Mouse (Mus musculus): Measurements from ENCODE around the gene Robo1.

The Robo1 gene

GRCm38 (mm10) chr16:72307537-72308330, at the start of gene Robo1:
Gene Robo1, plus strand, starts transcription at chr16:72308306.
- peak; percentile 77 for ATAC-seq (ENCODE audit: low TSS enrichment)

- ATAC-seq (ENCODE audit: low TSS enrichment) = no peak
Observed at GRCm38 (mm10) chr16:72267839-72268238, 40.3 kb upstream of the Robo1 start.

DNA sequence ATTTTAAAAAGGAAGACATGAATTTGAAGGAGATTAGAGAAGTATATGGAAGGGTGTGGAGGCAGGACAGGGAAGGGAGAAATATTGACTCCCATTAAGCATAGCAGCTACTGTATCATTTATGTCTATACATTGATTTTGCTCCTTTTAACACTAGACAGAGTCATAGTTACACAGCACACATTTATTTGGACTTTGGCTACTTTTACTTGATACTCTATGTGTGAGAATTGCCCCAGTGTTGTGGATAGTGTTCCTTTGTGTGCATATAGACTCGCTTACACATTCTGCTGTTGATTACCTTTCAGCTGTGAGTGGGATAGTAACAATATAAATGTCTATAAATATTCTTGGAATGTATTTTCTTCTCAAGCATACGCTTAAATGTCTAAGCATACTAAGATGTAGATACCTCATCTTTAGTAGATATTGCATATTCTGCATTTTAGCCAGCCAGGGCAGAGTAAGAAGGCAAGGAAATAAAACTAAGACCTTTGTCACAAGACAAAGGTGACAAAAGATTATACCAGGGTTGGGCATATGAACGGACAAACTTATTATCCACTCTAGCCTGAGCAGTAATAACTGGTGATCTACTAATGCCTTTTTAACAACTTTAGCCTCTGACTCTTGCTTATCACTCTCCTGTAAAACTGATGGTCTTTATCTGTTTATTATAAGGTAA, 31.6 kb upstream of the Robo1 start:
- ATAC-seq (ENCODE audit: low TSS enrichment) = no peak

GRCm38 (mm10) chr16:72308331-72308668, 194 bp downstream of the Robo1 start:
- peak; percentile 81 for ATAC-seq (ENCODE audit: low TSS enrichment)

DNA sequence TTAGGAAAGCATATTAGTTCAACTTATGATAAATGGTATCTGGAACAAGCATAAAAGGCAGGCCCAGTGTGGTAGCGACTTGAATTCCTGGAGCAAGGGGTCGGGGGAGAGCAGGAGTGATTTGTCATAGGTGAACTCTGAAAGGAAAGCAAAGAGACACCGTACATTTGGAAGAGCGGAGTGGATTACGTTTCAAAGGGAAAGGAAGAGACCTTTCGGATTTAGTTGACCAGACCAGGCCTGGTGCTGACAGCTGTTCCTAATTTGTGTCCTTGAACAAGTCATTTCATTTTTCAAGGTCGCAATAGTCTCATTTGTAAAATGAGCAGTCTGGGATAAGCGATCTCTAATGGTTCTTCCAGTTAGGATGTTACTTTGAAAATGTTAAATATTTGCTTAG, 19.2 kb downstream of the Robo1 start:
- no peak for ATAC-seq (ENCODE audit: low TSS enrichment)

DNA sequence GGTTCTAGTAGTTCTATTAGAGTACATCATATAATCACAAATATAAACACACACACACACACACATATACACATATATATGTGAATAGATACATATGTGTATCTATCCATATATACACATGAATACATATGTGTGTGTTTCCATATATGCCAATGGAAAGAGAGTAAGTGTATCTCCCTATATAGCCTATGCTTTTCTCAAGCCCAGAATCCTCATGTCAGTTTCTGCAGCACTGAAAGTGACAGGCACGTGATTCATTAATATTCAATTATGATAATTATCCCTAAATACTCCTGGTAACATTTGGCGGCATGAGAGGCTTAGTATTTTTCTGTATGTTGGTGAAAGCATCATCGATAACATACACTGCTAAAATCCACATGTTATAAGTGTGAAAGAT, 20.5 kb downstream of the Robo1 start:
- ATAC-seq (ENCODE audit: low TSS enrichment) = no peak

DNA sequence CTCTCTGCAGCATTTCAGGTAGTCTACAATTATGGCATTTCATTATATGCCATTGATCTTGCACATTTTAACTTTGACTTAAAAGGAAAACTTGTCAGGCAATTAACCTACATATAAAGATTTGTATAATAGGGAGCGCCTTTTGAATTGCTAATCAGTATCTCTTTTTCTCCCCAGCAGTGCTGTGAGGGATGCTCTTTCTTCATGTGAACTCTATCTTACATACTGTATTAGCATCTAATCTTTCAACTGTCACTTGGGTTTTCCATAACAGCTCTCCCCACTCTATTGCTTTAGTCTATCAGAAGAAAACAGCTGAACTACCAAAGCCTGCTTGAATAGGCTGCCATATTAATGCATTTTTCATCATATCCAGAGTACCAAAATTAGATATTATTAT, 29.7 kb downstream of the Robo1 start:
- no peak for ATAC-seq (ENCODE audit: low TSS enrichment)

DNA sequence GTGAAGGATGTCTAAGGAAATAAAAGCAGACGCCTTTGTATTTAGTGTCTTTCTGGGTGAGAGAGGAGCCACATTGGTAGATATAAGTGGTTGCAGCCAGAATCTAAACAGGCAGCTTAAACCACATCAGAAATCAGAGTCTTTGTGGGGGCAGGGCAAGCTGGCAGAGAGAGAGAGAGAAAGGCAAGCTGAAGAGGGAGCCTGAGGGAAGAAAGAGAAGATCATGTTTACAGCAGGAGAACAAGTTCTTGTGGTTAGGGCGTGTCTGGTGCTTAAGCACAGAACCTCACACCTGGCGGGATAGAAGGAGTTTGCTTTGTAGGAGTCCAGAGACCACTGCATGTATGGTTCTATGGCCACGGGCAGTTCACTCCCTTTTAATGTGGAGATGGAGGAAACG, 42.3 kb downstream of the Robo1 start:
- ATAC-seq (ENCODE audit: low TSS enrichment) = peak; percentile 31

- no peak for ATAC-seq (ENCODE audit: low TSS enrichment)
Observed at GRCm38 (mm10) chr16:72356515-72357357, 48.6 kb downstream of the Robo1 start.

DNA sequence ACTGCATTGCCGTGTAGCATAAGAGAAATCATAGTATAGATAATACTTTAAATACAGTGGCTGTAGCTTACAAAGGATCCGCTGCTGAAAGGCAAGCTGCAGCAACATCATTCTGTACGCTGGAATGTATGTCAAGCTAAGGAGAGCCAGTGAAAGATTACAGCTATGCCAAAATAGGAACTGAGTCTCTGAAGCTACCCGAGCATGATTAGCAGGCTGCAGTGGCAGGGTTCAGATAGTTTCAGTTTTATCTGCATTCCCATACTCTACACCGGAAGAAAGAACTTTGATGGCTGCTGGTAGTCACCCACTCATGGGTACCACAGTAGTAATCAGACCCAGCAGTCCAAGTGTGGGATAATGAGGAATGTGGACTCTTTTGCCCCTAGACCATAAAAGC, 68.8 kb downstream of the Robo1 start:
- peak; percentile 65 for ATAC-seq (ENCODE audit: low TSS enrichment)

DNA sequence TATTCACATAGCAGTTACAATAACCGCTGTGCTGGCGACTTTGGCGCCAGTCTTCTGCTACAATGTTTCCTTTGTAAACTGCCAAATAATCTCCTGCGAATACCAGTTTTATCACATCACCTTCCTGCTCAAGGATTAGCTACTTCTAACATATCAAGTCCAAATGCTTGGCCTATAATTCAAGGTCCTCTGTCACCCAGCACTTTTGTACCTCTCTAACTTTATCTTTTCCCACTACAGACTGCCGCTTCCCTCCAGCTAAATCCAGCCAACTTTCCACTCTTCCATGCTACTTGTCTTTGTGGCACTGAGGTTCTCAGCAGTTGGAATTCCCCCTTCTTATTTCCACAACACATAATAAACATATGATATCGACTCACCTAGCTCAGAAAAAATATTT, 73.7 kb downstream of the Robo1 start:
- ATAC-seq (ENCODE audit: low TSS enrichment) = no peak

- no peak for ATAC-seq (ENCODE audit: low TSS enrichment)
Observed at GRCm38 (mm10) chr16:72383566-72383965, 75.5 kb downstream of the Robo1 start.

DNA sequence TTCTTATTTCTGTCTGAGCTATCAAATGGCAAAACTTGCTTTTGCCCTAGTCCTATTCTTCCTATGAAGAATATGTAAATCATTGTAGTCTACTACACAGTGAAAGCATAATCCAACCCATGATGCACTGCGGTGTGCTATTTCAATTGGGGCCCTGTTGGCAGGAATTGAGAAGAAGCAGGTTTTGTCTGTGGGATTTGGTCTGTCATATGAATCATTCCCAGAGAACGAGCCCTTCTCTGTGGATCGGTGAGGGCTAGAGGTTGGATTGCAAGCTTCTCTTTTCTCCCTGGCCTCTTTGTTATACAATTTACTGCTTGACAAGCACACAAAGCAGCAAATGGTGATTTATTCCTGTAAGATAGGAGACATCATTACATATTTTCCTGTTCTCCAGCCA, 85.4 kb downstream of the Robo1 start:
- ATAC-seq (ENCODE audit: low TSS enrichment) = no peak

DNA sequence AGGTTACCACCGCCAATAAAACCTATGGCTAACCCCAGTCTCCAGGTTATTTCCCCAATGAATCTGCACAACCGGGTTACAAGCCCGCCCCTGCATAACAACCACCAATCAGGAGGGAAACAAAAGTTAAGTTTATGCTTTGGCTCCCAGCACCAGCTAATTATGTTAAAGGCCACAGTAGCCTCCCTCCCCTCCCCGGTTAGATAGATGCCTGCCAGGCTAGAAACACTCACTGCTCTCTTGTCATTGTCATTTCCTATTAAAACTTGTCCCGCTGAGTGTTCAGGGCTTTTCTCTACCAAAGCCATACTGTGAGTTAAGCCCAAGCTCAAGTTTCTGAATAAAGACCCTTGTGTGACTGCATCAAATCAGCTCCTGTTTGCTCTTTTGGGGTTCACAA, 90.7 kb downstream of the Robo1 start:
- no peak for ATAC-seq (ENCODE audit: low TSS enrichment)

DNA sequence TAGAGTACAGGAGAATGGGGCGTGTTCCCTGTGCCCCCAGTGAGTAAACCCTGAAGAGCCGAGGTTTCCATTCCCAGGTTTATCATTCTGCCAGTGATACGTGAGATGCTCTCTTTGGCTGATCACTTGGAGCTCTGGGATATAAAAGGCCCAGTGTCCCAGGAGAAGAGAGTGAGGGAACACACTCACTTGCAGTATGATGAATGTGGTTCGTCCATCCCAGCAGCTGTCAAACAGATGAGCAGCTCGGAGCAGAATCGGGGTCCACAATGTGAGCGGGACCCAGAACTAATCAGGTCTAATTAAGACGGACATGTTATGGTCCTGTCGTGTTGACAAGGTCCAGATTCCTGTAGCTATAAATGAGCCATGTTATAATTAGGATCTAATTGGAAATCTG, 94.3 kb downstream of the Robo1 start:
- peak; percentile 47 for ATAC-seq (ENCODE audit: low TSS enrichment)

GRCm38 (mm10) chr16:72409820-72410219, 101.7 kb downstream of the Robo1 start:
- ATAC-seq (ENCODE audit: low TSS enrichment) = no peak

GRCm38 (mm10) chr16:72411669-72412270, 103.7 kb downstream of the Robo1 start:
- ATAC-seq (ENCODE audit: low TSS enrichment) = no peak

GRCm38 (mm10) chr16:72412879-72413278, 104.8 kb downstream of the Robo1 start:
- ATAC-seq (ENCODE audit: low TSS enrichment) = no peak

DNA sequence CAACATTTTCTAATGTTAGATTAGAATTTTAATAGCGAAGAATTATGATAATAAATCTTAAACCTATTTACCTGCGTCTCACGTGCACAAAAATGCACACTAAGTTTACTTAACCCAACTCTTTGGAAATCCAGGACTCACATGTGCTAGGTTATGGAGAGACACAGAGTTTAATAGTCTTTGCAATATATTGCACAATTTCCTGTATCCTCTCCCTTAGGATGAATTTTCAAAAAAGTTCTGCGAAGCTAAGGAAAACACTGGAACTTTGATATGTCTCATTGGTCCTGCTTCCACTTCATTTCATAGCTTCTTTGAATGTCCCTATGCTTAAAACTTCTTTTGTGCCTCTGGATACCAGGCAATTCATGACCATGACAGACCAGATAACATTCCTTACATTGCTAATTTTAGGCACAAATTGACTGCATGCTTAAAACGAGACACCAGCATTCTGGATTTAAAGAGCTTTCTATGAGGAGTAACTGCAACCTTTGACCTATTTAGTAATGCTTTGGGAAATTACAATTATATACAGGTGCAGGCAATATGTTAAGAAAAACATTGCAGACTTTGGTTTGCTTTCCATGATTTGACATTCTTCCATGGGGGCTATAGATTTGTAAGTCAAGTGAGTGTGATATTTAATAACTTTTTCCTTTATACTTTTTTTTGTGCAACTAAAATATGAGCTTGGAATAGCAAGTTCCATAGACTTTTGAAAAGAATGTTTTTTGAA, 111.4 kb downstream of the Robo1 start:
- ATAC-seq (ENCODE audit: low TSS enrichment) = no peak

DNA sequence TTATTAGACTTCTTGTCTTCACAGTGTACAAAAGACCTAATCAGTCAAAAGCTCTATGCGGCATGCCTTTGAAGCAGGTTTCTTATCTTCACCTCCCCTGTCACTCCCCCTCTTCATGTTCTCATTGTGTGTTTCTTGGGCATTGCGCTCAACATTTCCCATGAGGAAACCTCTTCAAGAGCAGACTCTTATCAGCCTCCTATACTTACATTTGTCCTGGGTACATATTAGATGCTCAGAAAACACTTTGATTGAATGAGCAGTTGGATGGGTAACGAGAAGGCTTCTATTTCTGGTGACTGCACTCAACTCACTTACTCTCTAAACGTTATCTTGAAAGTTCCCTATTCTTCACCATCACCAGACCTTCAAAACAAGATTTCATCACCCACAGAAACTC, 114.3 kb downstream of the Robo1 start:
- no peak for ATAC-seq (ENCODE audit: low TSS enrichment)

GRCm38 (mm10) chr16:72434396-72434795, 126.3 kb downstream of the Robo1 start:
- ATAC-seq (ENCODE audit: low TSS enrichment) = no peak

Measured in frontal cortex, adult (tissue).